Mouse (Mus musculus): ENCODE data around the gene Cabp4.

DNA sequence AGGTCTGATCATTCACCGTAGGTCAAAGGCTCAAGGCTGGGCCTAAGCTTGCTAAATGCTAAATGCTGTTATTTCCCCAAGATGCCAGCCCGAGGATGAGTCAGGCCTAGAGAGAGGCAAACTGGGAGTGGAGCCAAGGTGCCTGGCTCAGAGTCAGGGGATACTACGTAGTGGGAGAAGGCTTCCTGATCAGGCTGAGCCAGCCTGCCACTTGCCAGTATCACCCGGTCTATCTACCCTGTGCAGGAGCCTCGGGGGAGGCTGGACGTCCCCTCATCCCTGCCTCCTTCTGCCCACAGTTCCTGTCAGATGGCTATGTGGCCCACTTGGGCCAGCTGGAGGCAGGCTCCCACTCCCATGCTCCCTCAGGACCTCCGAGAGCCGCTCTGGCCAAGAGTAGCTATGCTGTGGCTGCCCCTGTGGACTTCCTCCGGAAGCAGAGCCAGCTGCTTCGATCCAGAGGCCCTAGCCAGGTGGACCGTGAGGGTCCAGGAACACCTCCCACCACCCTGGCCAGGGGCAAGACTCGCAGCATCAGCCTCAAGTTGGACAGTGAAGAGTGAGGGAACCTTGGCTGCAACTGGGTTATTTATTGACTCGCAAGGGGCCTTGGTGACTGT is 30.5 kb downstream of the Cabp4 start:
- TF ChIP-seq CTCF (IDR thresholded peaks at IDR 0.05; ENCODE audit: extremely low read depth, insufficient read depth, low read length) (no peak), POLR2A (IDR thresholded peaks at IDR 0.05; ENCODE audit: extremely low read depth, insufficient read depth, low read length) (no peak)

Data from cortical plate, adult 2 months (tissue).